Mouse (Mus musculus) thymus, adult 2 months (tissue): ENCODE measurements around the gene Fam131c. TPM values are rescaled to one million over a fixed set of nuclear protein-coding genes. Genes with fewer than 3 reads are reported as not detected.

ENCODE experiments used
- DNase-seq: peaks from one replicate; pipeline ENCODE4 v3.0.0; 2021
- H3K27ac ChIP-seq: fragments of 200-500 bp; 2 replicates; pipeline ENCODE4 v1.5.1; 2012; ENCODE audit warnings: low read length, control low read depth; ENCODE audit not compliant: control insufficient read depth, insufficient read depth
- H3K27me3 ChIP-seq: fragments of 200-500 bp; 2 replicates; pipeline ENCODE4 v1.6.1; 2012; ENCODE audit warnings: mild to moderate bottlenecking, low read length, moderate library complexity, mixed read lengths; ENCODE audit not compliant: control insufficient read depth, insufficient read depth
- H3K36me3 ChIP-seq: fragments of 200-500 bp; 2 replicates; pipeline ENCODE4 v1.6.1; 2012; ENCODE audit warnings: mild to moderate bottlenecking, low read length, moderate library complexity; ENCODE audit not compliant: control insufficient read depth, insufficient read depth
- H3K4me1 ChIP-seq: fragments of 200-500 bp; replicated peaks from 2 replicates; pipeline ENCODE4 v1.6.1; 2012; ENCODE audit warnings: low read length; ENCODE audit not compliant: control insufficient read depth, insufficient read depth
- H3K4me3 ChIP-seq: fragments of 200-500 bp; 2 replicates; pipeline ENCODE4 v1.5.1; 2012; ENCODE audit warnings: mild to moderate bottlenecking, low read length, control low read depth, moderate library complexity; ENCODE audit not compliant: control insufficient read depth, insufficient read depth
- CTCF ChIP-seq: fragments of 200-500 bp; IDR thresholded peaks from 2 replicates; pipeline ENCODE4 v1.5.1; 2012; ENCODE audit warnings: mild to moderate bottlenecking, control low read depth, low read length, moderate library complexity, borderline replicate concordance; ENCODE audit not compliant: control insufficient read depth, poor library complexity, insufficient read depth; ENCODE audit errors: extremely low read depth
- POLR2A ChIP-seq: fragments of 200-500 bp; IDR thresholded peaks from 2 replicates; pipeline ENCODE4 v1.6.1; 2012; ENCODE audit warnings: mild to moderate bottlenecking, low read length, control low read depth, moderate library complexity; ENCODE audit not compliant: control insufficient read depth, poor library complexity, insufficient read depth; ENCODE audit errors: extremely low read depth
- WGBS: fragments of 180-500 bp; shearing (Covaris S2); methylation state at CpG from one replicate; pipeline ENCODE4 v1.1.7; 2018; 5-methylcytosine and 5-hydroxymethylcytosine counted together
- polyA plus RNA-seq: library from polyadenylated mRNA; depleted of rRNA; stranded (reverse); fragments of >200 nt; gene quantifications from 2 replicates; pipeline ENCODE4 v1.2.3, GENCODE M21; 2012

Fam131c gene
- polyA plus RNA-seq, 1 experiment = 0.40 TPM

DNA sequence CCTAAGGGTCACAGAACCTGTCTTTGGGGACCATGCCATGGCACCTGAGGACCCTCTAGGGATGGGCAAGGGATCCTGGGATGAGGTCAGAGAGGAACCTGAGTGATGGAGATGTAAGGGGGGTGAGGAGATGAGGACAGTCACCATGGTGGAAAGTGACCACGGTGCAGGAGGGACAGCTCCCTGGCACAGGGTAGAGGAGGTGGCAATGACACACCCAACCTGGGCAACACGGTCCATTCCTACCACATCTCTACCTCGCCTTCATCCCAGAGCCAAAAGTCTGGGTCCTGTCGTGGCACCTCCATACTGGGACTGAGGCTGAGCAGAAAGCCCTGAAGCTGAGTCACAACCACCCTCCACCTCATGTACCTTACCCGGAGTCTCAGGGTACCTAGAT is 54.8 kb downstream of the Fam131c start:
- H3K4me3 ChIP-seq = no peak overlapping the region
- H3K4me1 ChIP-seq = peaks cover 27% of the 10 kb centered on the region
- no peaks in the 10 kb centered on the region for H3K36me3 ChIP-seq
- TF ChIP-seq CTCF (no peak), POLR2A (no peak)
- H3K27me3 ChIP-seq = no peaks in the 10 kb centered on the region
- 92% methylated on average over 5 of the region's 5 CpGs for WGBS
- no peak for DNase-seq
- no peak overlapping the region for H3K27ac ChIP-seq

GRCm38 (mm10) chr4:141423288-141423687 is 55.3 kb downstream of the Fam131c start:
- Histone ChIP-seq H3K4me1 (peaks cover 27% of the 10 kb centered on the region), H3K4me3 (no peak overlapping the region), H3K36me3 (no peaks in the 10 kb centered on the region), H3K27ac (no peak overlapping the region), H3K27me3 (no peaks in the 10 kb centered on the region)
- no peak for DNase-seq
- WGBS = 92% methylated on average over 5 of the region's 5 CpGs
- TF ChIP-seq CTCF = no peak
- no peak for TF ChIP-seq POLR2A

DNA sequence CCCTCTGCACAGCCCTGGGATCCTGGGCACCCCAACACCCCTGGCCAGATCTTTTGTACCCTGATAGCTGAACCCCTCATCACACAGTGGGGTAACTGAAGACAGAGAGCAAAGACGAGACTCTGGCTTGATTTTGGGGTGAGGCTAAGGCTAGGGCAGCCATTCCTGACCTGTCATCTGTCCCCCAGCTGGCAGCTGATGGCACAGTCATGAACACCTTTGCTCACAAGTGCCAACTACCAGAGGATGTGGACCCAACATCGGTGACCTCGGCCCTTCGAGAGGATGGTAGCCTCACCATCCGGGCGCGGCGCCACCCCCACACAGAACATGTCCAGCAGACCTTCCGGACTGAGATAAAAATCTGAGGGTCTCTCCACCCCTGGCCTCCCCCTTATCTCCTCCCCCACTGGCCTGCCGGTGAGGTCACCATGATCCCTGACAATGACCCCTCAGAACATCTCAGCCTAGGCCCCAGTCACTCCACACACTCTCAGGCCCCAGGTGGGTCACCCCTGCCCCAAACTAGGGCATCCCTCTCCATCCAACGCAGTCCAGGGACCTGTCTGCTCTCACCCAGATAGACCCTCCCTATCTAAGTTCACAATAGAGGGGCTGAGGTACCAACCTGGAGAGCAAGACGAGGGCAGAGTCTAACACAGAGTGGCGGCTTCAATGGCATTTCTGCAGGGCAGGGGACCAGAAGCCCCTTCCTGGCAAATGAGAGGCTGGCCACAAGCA is 55.8 kb downstream of the Fam131c start:
- Histone ChIP-seq H3K27ac (no peak overlapping the region), H3K4me1 (peaks cover 27% of the 10 kb centered on the region), H3K27me3 (no peaks in the 10 kb centered on the region), H3K36me3 (no peaks in the 10 kb centered on the region), H3K4me3 (no peak overlapping the region)
- no peak for TF ChIP-seq POLR2A
- no peak for TF ChIP-seq CTCF
- 94% methylated on average over 13 of the region's 13 CpGs for WGBS
- no peak for DNase-seq

- WGBS = 10% methylated on average over 36 of the region's 36 CpGs
- Histone ChIP-seq H3K4me3 (peak overlapping the region; percentile 24; the same call in 1 of the 2 replicates), H3K36me3 (no peaks in the 10 kb centered on the region), H3K27me3 (no peaks in the 10 kb centered on the region), H3K27ac (no peak overlapping the region), H3K4me1 (peaks cover 12% of the 10 kb centered on the region)
- DNase-seq = peak; percentile 36
- TF ChIP-seq CTCF (no peak), POLR2A (no peak)
These were observed 57.8 kb downstream of the Fam131c start for GRCm38 (mm10) chr4:141425484-141426479.

DNA sequence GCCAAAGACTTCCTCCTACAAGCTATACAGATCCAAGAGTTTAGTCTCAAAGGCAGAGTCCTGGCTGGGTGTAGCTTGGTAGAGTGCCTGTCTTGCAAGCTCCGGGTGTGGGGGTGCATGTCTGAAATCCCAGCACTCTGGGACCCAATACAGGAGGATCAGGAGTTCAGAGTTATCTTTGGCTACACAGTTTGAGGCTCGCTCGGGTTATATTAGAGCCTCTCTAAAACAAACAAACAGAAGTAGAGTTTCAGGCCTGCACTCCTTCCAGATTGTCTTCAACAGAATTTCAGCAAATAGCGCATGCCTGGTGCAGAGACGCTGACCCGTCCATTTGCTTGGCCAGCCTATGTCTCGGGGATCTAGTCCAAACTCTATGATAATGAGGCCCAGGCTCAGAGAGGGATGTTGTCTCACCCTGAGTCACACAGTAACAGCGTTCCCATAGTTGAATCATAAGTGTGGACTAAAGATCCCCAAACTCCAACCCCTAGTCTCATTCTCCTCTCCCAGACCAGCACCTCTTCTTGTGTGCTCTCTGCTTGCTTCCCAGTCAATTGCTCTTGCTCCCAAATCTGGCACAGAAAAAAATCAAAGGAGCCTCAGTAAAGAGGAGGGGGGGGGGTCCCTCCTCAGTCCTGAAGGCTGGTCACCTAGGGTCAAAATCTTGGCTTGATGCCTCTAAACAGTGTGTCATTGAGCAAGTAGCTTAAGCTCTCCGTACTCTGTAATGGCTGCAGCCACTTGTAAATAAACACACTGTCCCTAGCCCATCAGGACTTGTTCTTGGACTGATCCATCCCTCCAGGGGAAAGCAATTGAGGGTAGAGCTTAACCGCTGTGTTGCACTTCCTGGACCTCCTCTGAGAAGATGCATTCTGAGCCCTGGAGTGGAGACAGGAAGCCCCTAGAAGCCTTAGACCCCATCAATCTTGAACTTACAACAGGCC is 59.1 kb downstream of the Fam131c start:
- WGBS = 92% methylated on average over 10 of the region's 10 CpGs
- H3K4me1 ChIP-seq = peaks cover 15% of the 10 kb centered on the region
- no peaks in the 10 kb centered on the region for H3K27me3 ChIP-seq
- H3K4me3 ChIP-seq = no peak overlapping the region
- DNase-seq = no peak
- TF ChIP-seq POLR2A = no peak
- TF ChIP-seq CTCF = no peak
- H3K27ac ChIP-seq = no peak overlapping the region
- H3K36me3 ChIP-seq = no peaks in the 10 kb centered on the region

DNA sequence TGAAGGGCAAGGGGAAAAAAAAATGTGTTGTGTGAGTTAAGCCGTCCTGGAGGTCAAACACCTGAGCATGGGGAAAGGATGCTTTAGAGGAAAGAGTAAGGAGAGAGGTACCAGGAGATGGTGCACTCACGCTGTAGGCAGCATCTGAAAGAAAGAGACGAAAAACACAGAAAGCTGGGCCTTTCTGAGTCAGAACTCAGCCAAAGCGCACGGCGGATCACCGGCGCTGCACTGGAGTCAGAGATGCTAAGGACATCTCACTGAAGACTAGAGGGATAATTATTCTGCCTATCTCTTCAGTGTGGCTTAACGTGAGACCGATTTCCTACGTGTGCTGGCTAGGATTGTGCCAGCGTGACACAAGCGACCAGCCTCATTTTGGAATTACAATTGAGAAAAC is 59.9 kb downstream of the Fam131c start:
- no peak for TF ChIP-seq CTCF
- TF ChIP-seq POLR2A = no peak
- H3K27me3 ChIP-seq = no peaks in the 10 kb centered on the region
- 95% methylated on average over 13 of the region's 13 CpGs for WGBS
- DNase-seq = no peak
- no peak overlapping the region for H3K27ac ChIP-seq
- H3K36me3 ChIP-seq = no peaks in the 10 kb centered on the region
- no peak overlapping the region for H3K4me3 ChIP-seq
- H3K4me1 ChIP-seq = peaks cover 15% of the 10 kb centered on the region
